Mouse (Mus musculus) mammary gland, adult 2 months (tissue): ENCODE measurements around the gene Ndufs3. TPM values are rescaled to one million over a fixed set of nuclear protein-coding genes. Genes with fewer than 3 reads are reported as not detected.

Source experiments
- polyA plus RNA-seq: library from polyadenylated mRNA; depleted of rRNA; stranded (reverse); fragments of >200 nt; gene quantifications from 2 replicates; pipeline ENCODE4 v1.2.3, GENCODE M21; 2012; ENCODE audit warnings: low replicate concordance; rRNA removed

Gene Ndufs3
- 135 and 410 TPM in 2 replicates for polyA plus RNA-seq

DNA sequence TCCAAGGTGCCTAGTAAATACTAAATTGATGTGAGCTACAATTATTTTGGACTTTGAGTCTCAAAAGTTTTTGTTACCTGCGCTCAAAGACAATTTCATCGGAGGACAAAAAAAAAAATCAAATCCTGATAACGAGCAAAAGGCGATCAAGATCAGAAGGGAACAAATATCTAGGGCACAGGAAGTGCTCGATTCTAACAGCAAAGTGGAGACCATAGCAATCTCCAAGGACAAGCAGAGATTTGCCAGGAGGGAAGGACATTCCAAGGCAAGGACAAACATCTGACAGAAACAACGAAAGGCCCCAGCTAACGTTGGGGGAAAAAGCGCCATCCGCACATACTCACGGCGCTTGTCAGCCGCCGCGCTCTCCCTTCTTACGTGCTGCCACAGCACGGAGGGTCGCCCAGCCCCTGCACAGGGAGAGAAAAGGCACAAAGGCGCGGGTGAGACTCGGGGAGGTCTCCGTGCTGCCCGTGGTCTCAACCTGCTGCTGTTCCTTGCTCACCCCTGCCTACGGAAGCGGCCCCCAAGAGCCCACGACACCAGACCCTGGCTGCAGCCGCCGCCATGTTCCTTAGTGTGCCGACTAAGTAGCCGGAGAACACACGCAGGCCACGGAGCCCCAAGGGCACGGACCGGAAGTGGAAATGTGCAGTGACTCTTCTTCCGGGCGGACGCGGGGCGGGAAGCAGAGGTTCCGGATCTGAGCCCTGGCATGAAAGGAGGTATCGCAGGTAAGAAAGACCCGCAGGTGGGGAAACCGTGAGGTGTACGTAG lies at the start of gene Ndufs3, which contains the start of gene Kbtbd4:
Ndufs3 (minus strand) TSS at position 752 of the 780 bp plus-strand sequence.
Kbtbd4 (plus strand) TSS at position 665 of the 780 bp plus-strand sequence.

GRCm38 (mm10) chr2:90940233-90941229 lies 35.9 kb upstream of the Ndufs3 start, which contains the start of gene Celf1:
TSS of gene Celf1 (plus strand) at chr2:90940382.

GRCm38 (mm10) chr2:90885218-90886041 lies 19.2 kb downstream of the Ndufs3 start, which contains the start of gene C1qtnf4:
TSS of gene C1qtnf4 (plus strand) at chr2:90885860.

GRCm38 (mm10) chr2:90846955-90847680 lies 57.5 kb downstream of the Ndufs3 start, which contains the start of gene Mtch2:
TSS of gene Mtch2 (plus strand) at chr2:90847155.

Other genes with a start within 250 kb of the Ndufs3 start
- 5.5 and 10.0 TPM in 2 replicates for gene Nup160, start 227.6 kb downstream of the Ndufs3 start, polyA plus RNA-seq
- 35.7 and 39.6 TPM in 2 replicates for gene Fnbp4, start 159.5 kb downstream of the Ndufs3 start, polyA plus RNA-seq
- gene Agbl2, start 122.1 kb downstream of the Ndufs3 start, polyA plus RNA-seq, result 0.20 and 0.45 TPM in 2 replicates
- gene Mtch2, start 57.7 kb downstream of the Ndufs3 start, polyA plus RNA-seq, result 63.1 and 247 TPM in 2 replicates
- gene C1qtnf4, start 19.0 kb downstream of the Ndufs3 start, polyA plus RNA-seq, result 5.1 and 7.1 TPM in 2 replicates
- gene Kbtbd4, start 87 bp downstream of the Ndufs3 start, polyA plus RNA-seq, result 14.0 and 22.8 TPM in 2 replicates
- 27.0 and 45.9 TPM in 2 replicates for gene Celf1, start 35.6 kb upstream of the Ndufs3 start, polyA plus RNA-seq
- 3.6 and 9.9 TPM in 2 replicates for gene Rapsn, start 130.8 kb upstream of the Ndufs3 start, polyA plus RNA-seq
- 47.3 and 73.2 TPM in 2 replicates for gene Psmc3, start 149.2 kb upstream of the Ndufs3 start, polyA plus RNA-seq
- 70.6 and 95.5 TPM in 2 replicates for gene Slc39a13, start 165.6 kb upstream of the Ndufs3 start, polyA plus RNA-seq
- gene Spi1, start 177.6 kb upstream of the Ndufs3 start, polyA plus RNA-seq, result 79.3 and 90.0 TPM in 2 replicates
- gene Mybpc3, start 213.3 kb upstream of the Ndufs3 start, polyA plus RNA-seq, result 0.19 and 0.27 TPM in 2 replicates